Mouse (Mus musculus) limb, embryonic 14.5 days (tissue): ENCODE measurements around the gene Angptl8. TPM values are rescaled to one million over a fixed set of nuclear protein-coding genes. Genes with fewer than 3 reads are reported as not detected.
"Not testable (repeated sequence)": the region's sequence is repeated elsewhere in the genome, so short reads cannot be mapped to it uniquely, and the experiment has no call there.

ENCODE experiments used
- ATAC-seq: fragments of 200-750 bp; cut with Nextera tagmentation; 2 replicates; pipeline ENCODE4 v1.8.0; 2017; ENCODE audit warnings: low read depth, moderate number of reproducible peaks, moderate TSS enrichment; ENCODE audit not compliant: low FRiP score
- DNase-seq: peaks from one replicate; pipeline ENCODE4 v3.0.0-alpha.2; 2015; ENCODE audit warnings: low spot score
- H3K27ac ChIP-seq: fragments of 300-500 bp; sonication (generic); replicated peaks from 2 replicates; pipeline ENCODE4 v1.5.1; 2014; ENCODE audit warnings: low read depth, mild to moderate bottlenecking, low read length, moderate library complexity, mixed read lengths
- H3K27me3 ChIP-seq: fragments of 300-500 bp; sonication (generic); 2 replicates; pipeline ENCODE4 v1.6.1; 2014; ENCODE audit warnings: low read length, mixed read lengths; ENCODE audit not compliant: control insufficient read depth, insufficient read depth
- H3K36me3 ChIP-seq: fragments of 300-500 bp; sonication (generic); 2 replicates; pipeline ENCODE4 v1.6.1; 2014; ENCODE audit warnings: mild to moderate bottlenecking, low read length, moderate library complexity, mixed read lengths; ENCODE audit not compliant: control insufficient read depth, insufficient read depth
- H3K4me1 ChIP-seq: fragments of 300-500 bp; sonication (generic); 2 replicates; pipeline ENCODE4 v1.6.1; 2014; ENCODE audit warnings: antibody characterized with exemption, low read length, mixed read lengths; ENCODE audit not compliant: control insufficient read depth, insufficient read depth
- H3K4me2 ChIP-seq: fragments of 300-500 bp; sonication (generic); replicated peaks from 2 replicates; pipeline ENCODE4 v1.6.1; 2014; ENCODE audit warnings: low read depth, mild to moderate bottlenecking, low read length, moderate library complexity; ENCODE audit not compliant: severe bottlenecking
- H3K4me3 ChIP-seq: fragments of 300-500 bp; sonication (generic); replicated peaks from 2 replicates; pipeline ENCODE4 v1.5.1; 2014; ENCODE audit warnings: low read length
- H3K9ac ChIP-seq: fragments of 300-500 bp; sonication (generic); 2 replicates; pipeline ENCODE4 v1.6.1; 2014; ENCODE audit warnings: mild to moderate bottlenecking, low read depth, low read length, moderate library complexity; ENCODE audit not compliant: severe bottlenecking
- H3K9me3 ChIP-seq: fragments of 300-500 bp; sonication (generic); 2 replicates; pipeline ENCODE4 v1.6.1; 2016; ENCODE audit warnings: low read length; ENCODE audit not compliant: control insufficient read depth
- POLR2A ChIP-seq: fragments of 200-500 bp; IDR thresholded peaks from 2 replicates; pipeline ENCODE4 v1.8.0; 2012; ENCODE audit warnings: inconsistent platforms, mild to moderate bottlenecking, moderate library complexity, borderline replicate concordance; ENCODE audit not compliant: insufficient read depth, insufficient read length; ENCODE audit errors: extremely low read depth
- WGBS: fragments of 180-500 bp; shearing (Covaris S2); extraction: QIAGEN DNeasy Blood & Tissue Kit; methylation state at CpG from one replicate; pipeline ENCODE4 v1.1.7; 2014; 5-methylcytosine and 5-hydroxymethylcytosine counted together
- polyA plus RNA-seq, 2 experiments: library from polyadenylated mRNA; depleted of rRNA in 1 of 2; stranded (reverse) in 1 of 2; unstranded in 1 of 2; fragments of >200 nt; fragmentation: Nextera tagmentation in 1 of 2; extraction: Ambion mirVana in 1 of 2; gene quantifications; 2 replicates each; pipeline versions ENCODE4 v1.2.1 to v1.2.3; 2012 to 2014

Angptl8 gene
- polyA plus RNA-seq, 2 experiments = 0.44 TPM; not detected in 1

DNA sequence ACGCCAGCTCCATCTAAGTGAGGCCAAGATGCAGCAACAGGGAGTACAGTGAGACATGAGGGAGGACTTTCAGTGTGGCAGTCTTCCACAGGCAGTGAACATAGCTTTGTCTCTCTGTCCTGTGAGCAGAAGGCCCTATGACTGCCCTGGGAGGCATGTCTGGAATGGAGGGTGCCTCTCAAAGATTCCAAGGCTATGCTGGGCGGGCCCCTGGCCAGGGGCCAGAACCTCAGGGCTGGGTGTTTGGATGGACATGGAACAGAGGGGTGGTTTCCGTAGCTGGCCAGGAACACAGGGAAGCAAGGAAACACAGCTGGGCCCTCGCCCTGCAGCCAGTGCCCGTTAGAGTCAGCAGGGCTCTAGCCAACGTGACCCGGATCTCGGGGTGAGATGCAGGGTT, 43.4 kb upstream of the Angptl8 start:
- DNase-seq (no peak), ATAC-seq (no peak)
- TF ChIP-seq POLR2A = no peak
- Histone ChIP-seq H3K9me3 (no peaks in the 10 kb centered on the region), H3K4me3 (no peak overlapping the region), H3K27me3 (no peaks in the 10 kb centered on the region), H3K27ac (no peak overlapping the region), H3K4me2 (no peak overlapping the region), H3K36me3 (peaks cover 88% of the 10 kb centered on the region), H3K4me1 (peaks cover 21% of the 10 kb centered on the region), H3K9ac (no peak overlapping the region)
- 82% methylated on average over 8 of the region's 8 CpGs for WGBS

DNA sequence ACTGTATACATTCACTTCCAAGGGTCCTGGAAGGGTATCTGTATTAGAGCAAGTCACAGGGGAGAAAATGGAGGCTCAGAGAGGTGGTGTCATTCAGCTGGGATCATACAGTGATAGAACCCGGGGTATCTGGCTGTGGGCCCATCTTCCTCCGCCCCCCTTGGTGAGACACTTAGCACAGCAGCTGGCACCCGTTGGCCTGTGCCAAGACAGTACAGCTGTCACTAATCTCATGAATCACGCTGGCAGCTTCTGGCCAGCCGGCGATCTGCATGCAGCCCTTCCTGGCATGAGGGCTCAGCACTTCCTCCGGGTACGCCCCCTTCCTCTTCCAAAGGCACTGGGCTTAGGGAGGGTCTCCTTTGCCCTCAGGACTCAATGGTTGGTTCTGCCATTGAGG, 42.7 kb upstream of the Angptl8 start:
- no peak overlapping the region for H3K9ac ChIP-seq
- no peaks in the 10 kb centered on the region for H3K27me3 ChIP-seq
- no peak overlapping the region for H3K4me2 ChIP-seq
- H3K9me3 ChIP-seq = no peaks in the 10 kb centered on the region
- TF ChIP-seq POLR2A = no peak
- 54% methylated on average over 8 of the region's 8 CpGs for WGBS
- H3K27ac ChIP-seq = no peak overlapping the region
- DNase-seq (peak; percentile 65), ATAC-seq (0 out of 2 replicates have a peak, but pooled peaks have one; percentile 12)
- H3K4me3 ChIP-seq = no peak overlapping the region
- peaks cover 24% of the 10 kb centered on the region for H3K4me1 ChIP-seq
- peaks cover 81% of the 10 kb centered on the region for H3K36me3 ChIP-seq

DNA sequence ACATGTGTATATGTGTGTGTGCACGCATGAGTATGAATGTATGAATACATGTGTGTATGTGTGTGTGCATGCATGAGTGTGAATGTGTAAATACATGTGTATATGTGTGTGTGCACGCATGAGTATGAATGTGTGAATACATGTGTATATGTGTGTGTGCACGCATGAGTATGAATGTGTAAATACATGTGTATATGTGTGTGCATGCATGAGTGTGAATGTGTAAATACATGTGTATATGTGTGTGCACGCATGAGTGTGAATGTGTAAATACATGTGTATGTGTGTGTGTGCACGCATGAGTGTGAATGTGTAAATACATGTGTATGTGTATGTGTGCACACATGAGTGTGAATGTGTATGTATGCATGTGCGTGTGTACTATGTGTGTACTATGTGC, 41.8 kb upstream of the Angptl8 start:
- DNase-seq, ATAC-seq, H3K4me2 ChIP-seq, H3K4me3 ChIP-seq, H3K9me3 ChIP-seq, H3K27ac ChIP-seq, H3K9ac ChIP-seq, H3K27me3 ChIP-seq: not testable (repeated sequence)
- peaks cover 73% of the 10 kb centered on the region for H3K36me3 ChIP-seq
- H3K4me1 ChIP-seq = peaks cover 18% of the 10 kb centered on the region
- 96% methylated on average over 6 of the region's 6 CpGs for WGBS

DNA sequence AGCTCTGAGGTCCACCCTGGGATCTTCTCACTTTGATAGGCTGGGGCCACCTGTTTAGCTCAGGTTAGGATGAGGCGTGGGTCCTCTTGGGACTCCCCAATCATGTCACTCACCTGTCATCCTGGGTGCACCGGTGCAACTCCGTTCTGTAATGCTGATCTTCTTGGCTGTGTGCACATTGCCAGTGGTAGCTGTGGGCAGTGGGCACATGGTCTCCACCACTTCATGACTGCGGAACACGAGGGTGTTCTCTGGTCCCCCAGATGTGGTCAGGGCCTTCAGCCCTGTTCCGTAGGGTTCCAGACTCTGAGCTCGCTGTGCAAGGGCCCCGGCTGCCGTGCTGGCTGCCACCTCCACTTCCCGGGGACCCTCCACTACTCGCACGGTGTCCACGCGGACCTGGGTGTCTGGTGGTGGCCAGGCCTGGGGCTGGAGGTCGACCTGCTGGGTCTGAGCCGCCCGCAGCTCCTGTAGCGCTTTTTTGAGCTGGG, 40.9 kb upstream of the Angptl8 start:
- TF ChIP-seq POLR2A = no peak
- peaks cover 64% of the 10 kb centered on the region for H3K36me3 ChIP-seq
- no peak for DNase-seq
- H3K9ac ChIP-seq = no peak overlapping the region
- no peak overlapping the region for H3K4me2 ChIP-seq
- no peaks in the 10 kb centered on the region for H3K27me3 ChIP-seq
- no peak overlapping the region for H3K27ac ChIP-seq
- WGBS = 95% methylated on average over 16 of the region's 18 CpGs
- no peak for ATAC-seq
- no peaks in the 10 kb centered on the region for H3K9me3 ChIP-seq
- peaks cover 18% of the 10 kb centered on the region for H3K4me1 ChIP-seq
- no peak overlapping the region for H3K4me3 ChIP-seq

DNA sequence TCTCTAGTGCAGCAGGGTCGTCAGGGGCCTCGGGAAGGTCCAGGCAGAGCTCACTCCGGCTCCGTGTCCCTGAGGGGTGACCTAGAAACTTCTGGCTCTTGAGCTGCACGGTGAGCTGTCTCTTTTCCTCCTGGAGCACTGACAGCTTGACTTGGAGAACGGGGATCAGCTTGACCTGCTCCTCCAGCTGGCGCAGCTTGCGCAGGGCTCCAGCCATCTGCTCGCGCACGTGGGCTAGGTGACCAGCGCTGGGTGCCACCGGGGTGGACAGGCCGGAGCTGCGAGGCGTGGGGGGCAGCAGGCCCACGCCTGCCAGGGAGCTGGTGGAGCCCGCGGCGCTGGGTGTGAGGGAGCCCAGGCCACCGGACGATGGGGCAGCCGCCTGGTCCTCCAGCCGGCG, 40.4 kb upstream of the Angptl8 start:
- H3K4me2 ChIP-seq = no peak overlapping the region
- no peak for ATAC-seq
- no peaks in the 10 kb centered on the region for H3K9me3 ChIP-seq
- DNase-seq = no peak
- no peaks in the 10 kb centered on the region for H3K27me3 ChIP-seq
- H3K4me3 ChIP-seq = no peak overlapping the region
- WGBS = 97% methylated on average over 21 of the region's 25 CpGs
- peaks cover 61% of the 10 kb centered on the region for H3K36me3 ChIP-seq
- H3K9ac ChIP-seq = no peak overlapping the region
- no peak overlapping the region for H3K27ac ChIP-seq
- no peak for TF ChIP-seq POLR2A
- H3K4me1 ChIP-seq = peaks cover 18% of the 10 kb centered on the region

DNA sequence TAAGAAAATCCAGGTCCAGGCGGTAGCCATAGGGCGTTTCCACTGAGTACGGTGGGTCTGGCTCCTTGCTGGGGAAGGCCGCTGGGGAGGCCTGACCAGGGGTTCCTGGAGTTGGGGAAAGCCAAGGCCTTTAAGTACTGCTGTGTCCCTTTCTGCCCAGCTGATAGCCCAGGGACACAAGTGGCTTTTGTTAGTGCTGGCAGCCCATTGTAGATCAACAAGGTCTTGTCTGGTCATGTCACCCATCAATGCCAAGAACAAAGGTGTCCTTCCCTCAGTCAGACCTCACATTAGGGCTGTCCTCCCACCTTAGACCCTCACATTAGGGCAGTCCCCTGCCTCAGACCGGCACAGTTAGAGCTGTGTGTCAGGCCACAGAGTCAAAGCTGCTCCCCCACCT, 39.7 kb upstream of the Angptl8 start:
- WGBS = 76% methylated on average over 5 of the region's 5 CpGs
- no peaks in the 10 kb centered on the region for H3K9me3 ChIP-seq
- 0 out of 2 replicates have a peak overlapping the region, but pooled peaks have one; percentile 43 for H3K9ac ChIP-seq
- peaks cover 57% of the 10 kb centered on the region for H3K36me3 ChIP-seq
- ATAC-seq = no peak
- peak overlapping the region; percentile 63 for H3K4me2 ChIP-seq
- H3K27ac ChIP-seq = no peak overlapping the region
- H3K27me3 ChIP-seq = no peaks in the 10 kb centered on the region
- peak overlapping the region; percentile 8; the same call in 1 of the 2 replicates for H3K4me3 ChIP-seq
- H3K4me1 ChIP-seq = peaks cover 18% of the 10 kb centered on the region
- no peak for DNase-seq
- TF ChIP-seq POLR2A = no peak
